Comparison of ENCODE assay signal across 12 mouse cellular contexts in the genomic region with DNA sequence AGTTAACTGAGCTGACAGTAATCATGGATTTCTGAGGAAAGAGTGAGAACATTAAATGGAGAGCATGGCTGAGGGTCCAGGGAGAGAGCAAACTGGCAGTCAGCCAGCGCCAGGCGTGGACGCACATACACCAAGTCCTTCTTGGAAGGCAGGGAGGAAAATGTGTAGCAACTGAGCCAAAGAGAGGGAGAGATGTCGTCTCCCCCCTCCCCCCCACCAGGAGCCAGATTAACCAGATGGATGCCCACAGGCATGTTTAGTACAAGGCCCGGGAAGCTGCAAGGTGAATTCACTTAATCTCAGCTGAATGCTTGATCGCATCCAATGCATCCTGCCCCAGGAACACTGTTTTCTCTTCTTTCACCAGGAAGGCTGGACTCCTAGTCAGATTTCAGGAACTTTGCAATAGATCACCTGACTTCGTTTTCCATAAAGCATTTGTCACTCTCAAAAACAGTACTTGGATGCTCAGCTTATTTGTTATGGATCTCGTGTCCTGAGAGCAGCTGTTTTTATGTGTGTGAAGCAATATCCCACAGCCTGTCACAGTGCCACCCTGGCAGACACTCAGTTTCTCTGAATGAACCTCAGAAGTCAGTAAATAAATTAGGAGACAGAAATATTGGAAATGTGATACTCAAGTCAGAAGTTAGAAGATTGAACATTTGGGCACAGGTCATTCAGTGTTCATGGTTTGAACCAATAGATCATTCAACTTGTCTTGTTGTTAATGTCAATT.
DNase-seq lines count a peak whose midpoint lies in the region; ATAC-seq and TF ChIP-seq lines count a peak whose summit lies in the region.
"Had no signal": no experiment of that assay in that cellular context is flagged by ENCODE, and none has a peak within 500 bp of the region (broad histone marks: within the 10 kb centered on the region; RNA-seq: fewer than 3 reads in every experiment).

No protein-coding gene starts in this region.

- peak; percentile 51; the same call in 1 of the 2 replicates for ATAC-seq in limb, embryonic 13.5 days (ENCODE audit: low FRiP score, low read depth)
- ATAC-seq in hindbrain, postnatal 0 days = peak; percentile 78
- peak; percentile 73; the same call in 1 of the 2 replicates for ATAC-seq in lung, embryonic 16.5 days (ENCODE audit: low read depth)
- ATAC-seq in inflammation-experienced regulatory T-cells, adult 6 months = no peak
- ATAC-seq: intestine, embryonic 16.5 days had no signal

- H3K9ac ChIP-seq in limb, embryonic 13.5 days = no peak overlapping the region
- no peak overlapping the region for H3K9ac ChIP-seq in hindbrain, postnatal 0 days (replicated peaks; ENCODE audit: low read length)
- no peak overlapping the region for H3K9ac ChIP-seq in lung, embryonic 16.5 days (ENCODE audit: low read length)
- H3K9ac ChIP-seq: liver, embryonic 13.5 days; neural tube, embryonic 13.5 days had no signal

- H3K4me2 ChIP-seq in limb, embryonic 13.5 days (replicated peaks) = no peak overlapping the region
- H3K4me2 ChIP-seq in hindbrain, postnatal 0 days (ENCODE audit: low read depth, low read length) = no peak overlapping the region
- H3K4me2 ChIP-seq in lung, embryonic 16.5 days (ENCODE audit: low read depth, low read length) = no peak overlapping the region
- H3K4me2 ChIP-seq: liver, embryonic 13.5 days; neural tube, embryonic 13.5 days had no signal

- TF ChIP-seq CTCF in hindbrain, postnatal 0 days (IDR thresholded peaks at IDR 0.05; ENCODE audit: low read depth) = no peak

- DNase-seq in cerebellum, postnatal 10 days = peak; percentile 81 to 89
- no peak for DNase-seq in cerebellum, adult 11 months
- DNase-seq in limb, embryonic 10.5 days (ENCODE audit: low spot score) = no peak
- peak; percentile 69 for DNase-seq in hindbrain, postnatal 0 days (ENCODE audit: low spot score)
- DNase-seq in B cell, adult 2 months = no peak
- DNase-seq: embryo, embryonic 11 days; liver, embryonic 13.5 days had no signal

- no peaks in the 10 kb centered on the region for H3K36me3 ChIP-seq in limb, embryonic 13.5 days
- no peaks in the 10 kb centered on the region for H3K36me3 ChIP-seq in limb, embryonic 10.5 days
- H3K36me3 ChIP-seq in hindbrain, postnatal 0 days (ENCODE audit: insufficient read depth, low read length) = no peaks in the 10 kb centered on the region
- H3K36me3 ChIP-seq in lung, embryonic 16.5 days (ENCODE audit: control insufficient read depth, insufficient read depth, low read length) = no peaks in the 10 kb centered on the region
- H3K36me3 ChIP-seq: liver, embryonic 13.5 days; neural tube, embryonic 13.5 days had no signal

- no peak overlapping the region for H3K4me3 ChIP-seq in limb, embryonic 13.5 days
- no peak overlapping the region for H3K4me3 ChIP-seq in limb, embryonic 10.5 days
- no peak overlapping the region for H3K4me3 ChIP-seq in hindbrain, postnatal 0 days (ENCODE audit: low read length)
- H3K4me3 ChIP-seq in lung, embryonic 16.5 days (ENCODE audit: low read length) = no peak overlapping the region
- H3K4me3 ChIP-seq: liver, embryonic 13.5 days; neural tube, embryonic 13.5 days had no signal

- H3K27me3 ChIP-seq in limb, embryonic 13.5 days = no peaks in the 10 kb centered on the region
- no peaks in the 10 kb centered on the region for H3K27me3 ChIP-seq in limb, embryonic 10.5 days (ENCODE audit: low read depth, poor library complexity, severe bottlenecking)
- no peaks in the 10 kb centered on the region for H3K27me3 ChIP-seq in hindbrain, postnatal 0 days (ENCODE audit: insufficient read depth, low read length)
- H3K27me3 ChIP-seq in lung, embryonic 16.5 days (ENCODE audit: control insufficient read depth, insufficient read depth, low read depth, low read length) = no peaks in the 10 kb centered on the region
- H3K27me3 ChIP-seq: liver, embryonic 13.5 days; neural tube, embryonic 13.5 days had no signal

- WGBS in limb, embryonic 13.5 days = 57% methylated on average over 8 of the region's 8 CpGs
- 78% methylated on average over 8 of the region's 8 CpGs for WGBS in limb, embryonic 10.5 days
- 32% methylated on average over 8 of the region's 8 CpGs for WGBS in hindbrain, postnatal 0 days
- 41% methylated on average over 8 of the region's 8 CpGs for WGBS in lung, embryonic 16.5 days

- H3K9me3 ChIP-seq in limb, embryonic 13.5 days = no peaks in the 10 kb centered on the region
- no peaks in the 10 kb centered on the region for H3K9me3 ChIP-seq in limb, embryonic 10.5 days (replicated peaks)
- H3K9me3 ChIP-seq in hindbrain, postnatal 0 days (ENCODE audit: low read length) = no peaks in the 10 kb centered on the region
- H3K9me3 ChIP-seq in lung, embryonic 16.5 days (ENCODE audit: control insufficient read depth, low read length) = no peaks in the 10 kb centered on the region
- H3K9me3 ChIP-seq: liver, embryonic 13.5 days; neural tube, embryonic 13.5 days had no signal

- peaks cover 7% of the 10 kb centered on the region; the same call in 1 of the 2 replicates for H3K4me1 ChIP-seq in limb, embryonic 13.5 days
- no peaks in the 10 kb centered on the region for H3K4me1 ChIP-seq in limb, embryonic 10.5 days
- H3K4me1 ChIP-seq in hindbrain, postnatal 0 days (ENCODE audit: insufficient read depth, low read length) = no peaks in the 10 kb centered on the region
- peaks cover 6% of the 10 kb centered on the region for H3K4me1 ChIP-seq in lung, embryonic 16.5 days (replicated peaks; ENCODE audit: control insufficient read depth, insufficient read depth, low read length)
- H3K4me1 ChIP-seq: liver, embryonic 13.5 days had no signal

- H3K27ac ChIP-seq in limb, embryonic 13.5 days = no peak overlapping the region
- no peak overlapping the region for H3K27ac ChIP-seq in limb, embryonic 10.5 days
- H3K27ac ChIP-seq in hindbrain, postnatal 0 days = no peak overlapping the region
- no peak overlapping the region for H3K27ac ChIP-seq in lung, embryonic 16.5 days (ENCODE audit: low read length)
- H3K27ac ChIP-seq: liver, embryonic 13.5 days; neural tube, embryonic 13.5 days had no signal

Comparison
In these comparisons a context has a peak if more than half of its experiments do, and no peak if none do; other contexts are left out.
1. DNase-seq: peak in cerebellum, postnatal 10 days (2 of 2) and hindbrain, postnatal 0 days (single experiment); none in cerebellum, adult 11 months (single experiment), limb, embryonic 10.5 days (single experiment) and B cell, adult 2 months (0 of 2).